Mouse (Mus musculus) CD4-positive, CD25-positive, alpha-beta regulatory T cell, adult 9 weeks (primary cell): ENCODE results near the gene Cog7. TPM values are rescaled to one million over a fixed set of nuclear protein-coding genes. Genes with fewer than 3 reads are reported as not detected.

ENCODE experiments used
- polyA plus RNA-seq: library from polyadenylated mRNA; unstranded; fragments of 100-300 nt; shearing (Covaris generic); gene quantifications from one replicate; pipeline ENCODE4 v1.2.1, GENCODE M21; 2017

Cog7 gene
- polyA plus RNA-seq = 19.7 TPM

GRCm38 (mm10) chr7:121981307-121981871 lies at the start of gene Cog7:
TSS of gene Cog7 (minus strand) at chr7:121981711.

GRCm38 (mm10) chr7:122020667-122021354 lies 39.3 kb upstream of the Cog7 start, which contains the start of gene Gga2:
TSS of gene Gga2 (minus strand) at chr7:122021222.

DNA sequence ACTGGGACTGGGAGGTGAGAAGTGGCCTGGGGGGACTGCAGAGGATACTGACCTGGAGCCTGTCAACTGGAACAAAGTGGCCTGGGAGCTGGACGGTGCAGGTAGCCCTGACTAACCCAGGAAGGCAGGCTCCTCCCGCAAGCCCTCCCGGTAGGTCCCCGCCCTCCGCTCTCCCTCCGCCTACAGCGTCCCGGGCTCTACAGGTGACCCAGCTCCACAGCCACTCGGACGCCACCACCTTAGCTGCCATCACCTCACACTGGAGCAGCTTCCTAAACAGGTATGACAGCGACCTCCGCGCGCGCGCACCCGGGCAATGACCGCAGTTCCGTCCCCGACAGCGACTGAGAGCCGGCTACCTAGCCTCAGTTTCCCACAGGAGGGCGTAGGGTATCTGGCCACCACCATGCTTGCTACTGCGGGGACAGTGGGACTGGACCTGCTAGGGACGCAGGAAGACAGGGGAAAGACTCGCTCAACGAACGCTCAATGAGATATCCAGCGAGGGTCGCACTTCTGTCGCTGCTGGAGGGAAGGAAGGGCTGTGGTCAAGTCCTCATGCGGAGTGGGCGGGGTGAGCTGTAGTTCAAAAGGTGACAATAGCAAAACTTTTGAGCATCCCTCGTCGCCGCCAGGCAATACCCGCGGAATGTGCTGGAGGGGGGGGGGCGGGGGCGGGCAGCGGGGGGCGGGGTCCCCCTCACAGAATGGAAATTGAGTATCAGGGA lies 116.5 kb downstream of the Cog7 start, which contains the start of gene Scnn1b:
TSS of gene Scnn1b (plus strand) at position 181 of the 728 bp plus-strand sequence.

Other genes with a start within 250 kb of the Cog7 start
- gene Scnn1g, start 247.2 kb downstream of the Cog7 start, polyA plus RNA-seq = not detected
- gene Scnn1b, start 116.7 kb downstream of the Cog7 start, polyA plus RNA-seq = 0.61 TPM
- gene Gga2, start 39.5 kb upstream of the Cog7 start, polyA plus RNA-seq = 2.9 TPM
- 7.6 TPM for gene Ubfd1, start 85.5 kb upstream of the Cog7 start, polyA plus RNA-seq
- gene Ears2, start 85.6 kb upstream of the Cog7 start, polyA plus RNA-seq = 11.8 TPM
- 124 TPM for gene Ndufab1, start 120.2 kb upstream of the Cog7 start, polyA plus RNA-seq
- 9.1 TPM for gene Palb2, start 151.3 kb upstream of the Cog7 start, polyA plus RNA-seq
- gene Dctn5, start 151.3 kb upstream of the Cog7 start, polyA plus RNA-seq = 138 TPM
- 5.4 TPM for gene Plk1, start 177.7 kb upstream of the Cog7 start, polyA plus RNA-seq
- gene Ern2, start 204.5 kb upstream of the Cog7 start, polyA plus RNA-seq = not detected
- not detected for gene Chp2, start 237.8 kb upstream of the Cog7 start, polyA plus RNA-seq